Mouse (Mus musculus) C2C12 (cell line): Measurements from ENCODE around the gene Elavl1.

Experiments
- CTCF ChIP-seq: IDR thresholded peaks from one replicate; pipeline ENCODE4 v1.5.1; 2011; ENCODE audit not compliant: control insufficient read depth, insufficient read depth, insufficient read length
- MAX ChIP-seq: IDR thresholded peaks from one replicate; pipeline ENCODE4 v1.6.1; 2011; ENCODE audit warnings: mild to moderate bottlenecking, control low read depth

GRCm38 (mm10) chr8:4318124-4318523 is 7.1 kb downstream of the Elavl1 start:
- TF ChIP-seq CTCF, result no peak
- no peak for TF ChIP-seq MAX
